Mouse (Mus musculus): ENCODE measurements around the gene Trip10. TPM values are rescaled to one million over a fixed set of nuclear protein-coding genes. Genes with fewer than 3 reads are reported as not detected.

The Trip10 gene
- total and polyA plus RNA-seq, 2 experiments: 5.1 to 7.2 TPM

- Histone ChIP-seq H3K79me2 (ENCODE audit: control insufficient read depth, insufficient read depth, low read length) (no peaks in the 10 kb centered on the region), H3K27me3 (ENCODE audit: control insufficient read depth, insufficient read depth, low read length) (no peaks in the 10 kb centered on the region), H3K9ac (ENCODE audit: low read depth, low read length) (no peak overlapping the region), H3K4me3 (ENCODE audit: insufficient read depth, low read depth, low read length) (no peak overlapping the region), H3K27ac (replicated peaks; ENCODE audit: insufficient read depth, low read depth, low read length) (no peak overlapping the region), H3K4me1 (ENCODE audit: control insufficient read depth, insufficient read depth, low read length) (peaks cover 7% of the 10 kb centered on the region), H3K36me3 (ENCODE audit: control insufficient read depth, insufficient read depth, low read length) (no peaks in the 10 kb centered on the region)
- TF ChIP-seq CTCF (IDR thresholded peaks at IDR 0.05; ENCODE audit: low read depth, low read length) (no peak), POLR2A (IDR thresholded peaks at IDR 0.05; ENCODE audit: extremely low read depth, insufficient read depth, low read length) (no peak)
- DNase-seq (ENCODE audit: extremely low read depth, low read depth, low spot score): no peak
- 96% methylated on average over 9 of the region's 9 CpGs for WGBS
These were observed 43.7 kb downstream of the Trip10 start for GRCm38 (mm10) chr17:57292968-57293367.

GRCm38 (mm10) chr17:57295935-57296334 lies 46.7 kb downstream of the Trip10 start:
- H3K9ac ChIP-seq (ENCODE audit: low read depth, low read length): no peak overlapping the region
- H3K4me3 ChIP-seq (ENCODE audit: insufficient read depth, low read depth, low read length): no peak overlapping the region
- peak; percentile 91 for DNase-seq (ENCODE audit: extremely low read depth, low read depth, low spot score)
- no peaks in the 10 kb centered on the region for H3K79me2 ChIP-seq (ENCODE audit: control insufficient read depth, insufficient read depth, low read length)
- H3K4me1 ChIP-seq (ENCODE audit: control insufficient read depth, insufficient read depth, low read length): peaks cover 7% of the 10 kb centered on the region
- H3K27me3 ChIP-seq (ENCODE audit: control insufficient read depth, insufficient read depth, low read length): no peaks in the 10 kb centered on the region
- TF ChIP-seq POLR2A (IDR thresholded peaks at IDR 0.05; ENCODE audit: extremely low read depth, insufficient read depth, low read length) (no peak), CTCF (IDR thresholded peaks at IDR 0.05; ENCODE audit: low read depth, low read length) (no peak)
- H3K27ac ChIP-seq (replicated peaks; ENCODE audit: insufficient read depth, low read depth, low read length): no peak overlapping the region
- H3K36me3 ChIP-seq (ENCODE audit: control insufficient read depth, insufficient read depth, low read length): no peaks in the 10 kb centered on the region
- 41% methylated on average over 9 of the region's 9 CpGs for whole genome bisulfite sequencing

- H3K79me2 ChIP-seq (ENCODE audit: control insufficient read depth, insufficient read depth, low read length): no peaks in the 10 kb centered on the region
- H3K27me3 ChIP-seq (ENCODE audit: control insufficient read depth, insufficient read depth, low read length): no peaks in the 10 kb centered on the region
- no peak overlapping the region for H3K27ac ChIP-seq (replicated peaks; ENCODE audit: insufficient read depth, low read depth, low read length)
- no peak overlapping the region for H3K9ac ChIP-seq (ENCODE audit: low read depth, low read length)
- no peak for DNase-seq (ENCODE audit: extremely low read depth, low read depth, low spot score)
- TF ChIP-seq POLR2A (IDR thresholded peaks at IDR 0.05; ENCODE audit: extremely low read depth, insufficient read depth, low read length) (no peak), CTCF (IDR thresholded peaks at IDR 0.05; ENCODE audit: low read depth, low read length) (no peak)
- no peaks in the 10 kb centered on the region for H3K36me3 ChIP-seq (ENCODE audit: control insufficient read depth, insufficient read depth, low read length)
- 91% methylated on average over 12 of the region's 12 CpGs for WGBS
- peaks cover 7% of the 10 kb centered on the region for H3K4me1 ChIP-seq (ENCODE audit: control insufficient read depth, insufficient read depth, low read length)
- H3K4me3 ChIP-seq (ENCODE audit: insufficient read depth, low read depth, low read length): no peak overlapping the region
These were observed 47.8 kb downstream of the Trip10 start for GRCm38 (mm10) chr17:57297040-57297439.

- Histone ChIP-seq H3K36me3 (ENCODE audit: control insufficient read depth, insufficient read depth, low read length) (no peaks in the 10 kb centered on the region), H3K79me2 (ENCODE audit: control insufficient read depth, insufficient read depth, low read length) (no peaks in the 10 kb centered on the region), H3K27ac (replicated peaks; ENCODE audit: insufficient read depth, low read depth, low read length) (no peak overlapping the region), H3K9ac (ENCODE audit: low read depth, low read length) (no peak overlapping the region), H3K27me3 (ENCODE audit: control insufficient read depth, insufficient read depth, low read length) (no peaks in the 10 kb centered on the region), H3K4me3 (ENCODE audit: insufficient read depth, low read depth, low read length) (no peak overlapping the region), H3K4me1 (ENCODE audit: control insufficient read depth, insufficient read depth, low read length) (no peaks in the 10 kb centered on the region)
- no peak for DNase-seq (ENCODE audit: extremely low read depth, low read depth, low spot score)
- TF ChIP-seq CTCF (IDR thresholded peaks at IDR 0.05; ENCODE audit: low read depth, low read length) (no peak), POLR2A (IDR thresholded peaks at IDR 0.05; ENCODE audit: extremely low read depth, insufficient read depth, low read length) (no peak)
- WGBS: 64% methylated on average over 4 of the region's 4 CpGs
These were observed 56.3 kb downstream of the Trip10 start for GRCm38 (mm10) chr17:57305593-57305992.

- no peak overlapping the region for H3K4me3 ChIP-seq (ENCODE audit: insufficient read depth, low read depth, low read length)
- peaks cover 2% of the 10 kb centered on the region for H3K4me1 ChIP-seq (ENCODE audit: control insufficient read depth, insufficient read depth, low read length)
- WGBS: 69% methylated on average over 6 of the region's 6 CpGs
- no peak overlapping the region for H3K27ac ChIP-seq (replicated peaks; ENCODE audit: insufficient read depth, low read depth, low read length)
- DNase-seq (ENCODE audit: extremely low read depth, low read depth, low spot score): no peak
- H3K79me2 ChIP-seq (ENCODE audit: control insufficient read depth, insufficient read depth, low read length): no peaks in the 10 kb centered on the region
- no peak for TF ChIP-seq POLR2A (IDR thresholded peaks at IDR 0.05; ENCODE audit: extremely low read depth, insufficient read depth, low read length)
- H3K27me3 ChIP-seq (ENCODE audit: control insufficient read depth, insufficient read depth, low read length): no peaks in the 10 kb centered on the region
- no peaks in the 10 kb centered on the region for H3K36me3 ChIP-seq (ENCODE audit: control insufficient read depth, insufficient read depth, low read length)
- no peak overlapping the region for H3K9ac ChIP-seq (ENCODE audit: low read depth, low read length)
These were observed 57.8 kb downstream of the Trip10 start for GRCm38 (mm10) chr17:57307074-57307473.

- no peaks in the 10 kb centered on the region for H3K36me3 ChIP-seq (ENCODE audit: control insufficient read depth, insufficient read depth, low read length)
- 33% methylated on average over 13 of the region's 13 CpGs for WGBS
- no peaks in the 10 kb centered on the region for H3K27me3 ChIP-seq (ENCODE audit: control insufficient read depth, insufficient read depth, low read length)
- H3K79me2 ChIP-seq (ENCODE audit: control insufficient read depth, insufficient read depth, low read length): no peaks in the 10 kb centered on the region
- no peak overlapping the region for H3K27ac ChIP-seq (replicated peaks; ENCODE audit: insufficient read depth, low read depth, low read length)
- H3K4me1 ChIP-seq (ENCODE audit: control insufficient read depth, insufficient read depth, low read length): peaks cover 2% of the 10 kb centered on the region
- H3K9ac ChIP-seq (ENCODE audit: low read depth, low read length): no peak overlapping the region
- DNase-seq (ENCODE audit: extremely low read depth, low read depth, low spot score): no peak
- no peak for TF ChIP-seq CTCF (IDR thresholded peaks at IDR 0.05; ENCODE audit: low read depth, low read length)
- no peak for TF ChIP-seq POLR2A (IDR thresholded peaks at IDR 0.05; ENCODE audit: extremely low read depth, insufficient read depth, low read length)
- no peak overlapping the region for H3K4me3 ChIP-seq (ENCODE audit: insufficient read depth, low read depth, low read length)
These were observed 62.5 kb downstream of the Trip10 start for GRCm38 (mm10) chr17:57311801-57312200.

Other genes starting within 250 kb of the Trip10 start
- gene Pspn, start 249.4 kb upstream of the Trip10 start, total RNA-seq (2014; rRNA removed): not detected in 2 replicates
- gene Pspn, start 249.4 kb upstream of the Trip10 start, polyA plus RNA-seq (2012; rRNA removed): not detected in 2 replicates
- gene Gtf2f1, start 238.2 kb upstream of the Trip10 start, total RNA-seq (2014; rRNA removed): 10.9 and 11.9 TPM in 2 replicates
- 10.4 and 10.6 TPM in 2 replicates for gene Gtf2f1, start 238.2 kb upstream of the Trip10 start, polyA plus RNA-seq (2012; rRNA removed)
- gene Gm17949, start 238.0 kb upstream of the Trip10 start, total RNA-seq (2014; rRNA removed): not detected in 2 replicates
- not detected in 2 replicates for gene Gm17949, start 238.0 kb upstream of the Trip10 start, polyA plus RNA-seq (2012; rRNA removed)
- 7.6 and 15.6 TPM in 2 replicates for gene Khsrp, start 217.9 kb upstream of the Trip10 start, total RNA-seq (2014; rRNA removed)
- 30.3 and 38.9 TPM in 2 replicates for gene Khsrp, start 217.9 kb upstream of the Trip10 start, polyA plus RNA-seq (2012; rRNA removed)
- gene Slc25a41, start 207.8 kb upstream of the Trip10 start, total RNA-seq (2014; rRNA removed): not detected in 2 replicates
- gene Slc25a41, start 207.8 kb upstream of the Trip10 start, polyA plus RNA-seq (2012; rRNA removed): not detected in 2 replicates
- 21.9 and 27.7 TPM in 2 replicates for gene Crb3, start 190.3 kb upstream of the Trip10 start, total RNA-seq (2014; rRNA removed)
- 45.6 and 57.7 TPM in 2 replicates for gene Crb3, start 190.3 kb upstream of the Trip10 start, polyA plus RNA-seq (2012; rRNA removed)
- 54.9 and 94.6 TPM in 2 replicates for gene Slc25a23, start 189.6 kb upstream of the Trip10 start, total RNA-seq (2014; rRNA removed)
- 212 and 255 TPM in 2 replicates for gene Slc25a23, start 189.6 kb upstream of the Trip10 start, polyA plus RNA-seq (2012; rRNA removed)
- 0.54 and 0.92 TPM in 2 replicates for gene Dennd1c, start 170.9 kb upstream of the Trip10 start, total RNA-seq (2014; rRNA removed)
- gene Dennd1c, start 170.9 kb upstream of the Trip10 start, polyA plus RNA-seq (2012; rRNA removed): 1.2 and 1.6 TPM in 2 replicates
- gene Tubb4a, start 161.7 kb upstream of the Trip10 start, total RNA-seq (2014; rRNA removed): 0.18 and 0.27 TPM in 2 replicates
- 0.16 and 0.24 TPM in 2 replicates for gene Tubb4a, start 161.7 kb upstream of the Trip10 start, polyA plus RNA-seq (2012; rRNA removed)
- 0.18 and 0.54 TPM in 2 replicates for gene Tnfsf9, start 144.1 kb upstream of the Trip10 start, total RNA-seq (2014; rRNA removed)
- 0.09 and 0.15 TPM in 2 replicates for gene Tnfsf9, start 144.1 kb upstream of the Trip10 start, polyA plus RNA-seq (2012; rRNA removed)
- gene Cd70, start 99.7 kb upstream of the Trip10 start, total RNA-seq (2014; rRNA removed): 1.0 TPM in 1 of 2 replicates, not detected in the other
- not detected in 2 replicates for gene Cd70, start 99.7 kb upstream of the Trip10 start, polyA plus RNA-seq (2012; rRNA removed)
- 0.27 and 0.28 TPM in 2 replicates for gene Tnfsf14, start 55.3 kb upstream of the Trip10 start, total RNA-seq (2014; rRNA removed)
- 0.42 and 0.75 TPM in 2 replicates for gene Tnfsf14, start 55.3 kb upstream of the Trip10 start, polyA plus RNA-seq (2012; rRNA removed)
- 5,384 and 7,708 TPM in 2 replicates for gene C3, start 21.3 kb upstream of the Trip10 start, total RNA-seq (2014; rRNA removed)
- 3,773 and 3,833 TPM in 2 replicates for gene C3, start 21.3 kb upstream of the Trip10 start, polyA plus RNA-seq (2012; rRNA removed)
- gene Gpr108, start 1.0 kb upstream of the Trip10 start, total RNA-seq (2014; rRNA removed): 10.7 and 11.7 TPM in 2 replicates
- gene Gpr108, start 1.0 kb upstream of the Trip10 start, polyA plus RNA-seq (2012; rRNA removed): 19.3 and 23.7 TPM in 2 replicates
- 2.7 and 2.9 TPM in 2 replicates for gene Vav1, start 29.6 kb downstream of the Trip10 start, total RNA-seq (2014; rRNA removed)
- 1.3 and 1.9 TPM in 2 replicates for gene Vav1, start 29.6 kb downstream of the Trip10 start, polyA plus RNA-seq (2012; rRNA removed)
- 27.3 and 31.6 TPM in 2 replicates for gene Adgre1, start 109.2 kb downstream of the Trip10 start, total RNA-seq (2014; rRNA removed)
- 4.7 and 10.0 TPM in 2 replicates for gene Adgre1, start 109.2 kb downstream of the Trip10 start, polyA plus RNA-seq (2012; rRNA removed)

All from liver, adult 2 months (tissue).